Comparison of ENCODE assay signal across 32 mouse cellular contexts in genomic region chr6:87070641-87071040, GRCm38 (mm10). TPM values are rescaled to one million over a fixed set of nuclear protein-coding genes. Genes with fewer than 3 reads are reported as not detected.
"Had no signal": no experiment of that assay in that cellular context is flagged by ENCODE, and none has a peak within 500 bp of the region (broad histone marks: within the 10 kb centered on the region; RNA-seq: fewer than 3 reads in every experiment).

No protein-coding gene starts in this region.

- H3K4me1 ChIP-seq: hindbrain, embryonic 13.5 days; hindbrain, embryonic 15.5 days; kidney, embryonic 15.5 days had no signal

- H3K9ac ChIP-seq: heart, embryonic 13.5 days; heart, embryonic 15.5 days; hindbrain, embryonic 13.5 days; hindbrain, embryonic 15.5 days; kidney, embryonic 15.5 days; liver, embryonic 13.5 days; liver, embryonic 15.5 days had no signal

- H3K27me3 ChIP-seq: heart, embryonic 13.5 days; heart, embryonic 15.5 days; hindbrain, embryonic 13.5 days; hindbrain, embryonic 15.5 days; kidney, embryonic 15.5 days; liver, embryonic 13.5 days; liver, embryonic 15.5 days had no signal

- H3K4me2 ChIP-seq: heart, embryonic 11.5 days; heart, embryonic 13.5 days; heart, embryonic 15.5 days; hindbrain, embryonic 13.5 days; hindbrain, embryonic 15.5 days; kidney, embryonic 15.5 days; liver, embryonic 11.5 days; liver, embryonic 13.5 days; liver, embryonic 15.5 days had no signal

- ATAC-seq: hindbrain, postnatal 0 days; intestine, embryonic 16.5 days had no signal

- H3K9me3 ChIP-seq: heart, embryonic 13.5 days; heart, embryonic 15.5 days; hindbrain, embryonic 13.5 days; hindbrain, embryonic 15.5 days; kidney, embryonic 15.5 days; liver, embryonic 13.5 days; liver, embryonic 15.5 days had no signal

- H3K4me3 ChIP-seq: heart, embryonic 13.5 days; heart, embryonic 15.5 days; hindbrain, embryonic 13.5 days; hindbrain, embryonic 15.5 days; kidney, embryonic 15.5 days; left cerebral cortex, adult 2 months; liver, embryonic 13.5 days; liver, embryonic 15.5 days had no signal

- H3K27ac ChIP-seq: heart, embryonic 13.5 days; heart, embryonic 15.5 days; hindbrain, embryonic 13.5 days; hindbrain, embryonic 15.5 days; hindbrain, postnatal 0 days; kidney, embryonic 15.5 days; kidney, postnatal 0 days; left cerebral cortex, adult 2 months; liver, embryonic 13.5 days; liver, embryonic 15.5 days had no signal

- DNase-seq: gastrocnemius, postnatal 10 days; gastrocnemius, postnatal 36 days; heart, adult 18-20 months; heart, postnatal 14 days; heart, postnatal 36 days; kidney, adult 11 months; kidney, adult 2 months; kidney, adult 9 months; kidney, postnatal 14 days; kidney, postnatal 36 days; liver; liver, embryonic 13.5 days had no signal

RNA-seq across cellular contexts. Expression of gene D6Ertd527e, which starts 33.9 kb away (rescaled TPM):
- total RNA-seq: gastrocnemius, adult 18-20 months; gastrocnemius, postnatal 36 days; heart, adult 18-20 months; heart, postnatal 14 days; heart, postnatal 36 days; hematopoietic stem cell, adult 5-6 weeks; layer of hippocampus, adult 18-20 months; layer of hippocampus, postnatal 10 days; layer of hippocampus, postnatal 25 days; left cerebral cortex, adult 2 months; left cerebral cortex, postnatal 14 days; left cerebral cortex, postnatal 36 days had no signal
- polyA plus RNA-seq: hindbrain, embryonic 11.5 days; liver, embryonic 13.5 days; liver, embryonic 15.5 days had no signal
